Mouse (Mus musculus): ENCODE data around the gene Cxcl14. TPM values are rescaled to one million over a fixed set of nuclear protein-coding genes. Genes with fewer than 3 reads are reported as not detected.
A peak's percentile ranks its signal among the peaks of the same experiment; 100 is the strongest.

The Cxcl14 gene
- polyA plus RNA-seq, 1 experiment from 2014 or later, result 25.1 TPM

- no peak overlapping the region for H3K9ac ChIP-seq (replicated peaks; ENCODE audit: low read length)
- H3K36me3 ChIP-seq (ENCODE audit: insufficient read depth, low read length), result no peaks in the 10 kb centered on the region
- WGBS, result 64% methylated on average over 10 of the region's 10 CpGs
- no peak for ATAC-seq (ENCODE audit: low FRiP score, low TSS enrichment)
- H3K9me3 ChIP-seq (ENCODE audit: low read length), result no peaks in the 10 kb centered on the region
- H3K4me1 ChIP-seq (ENCODE audit: insufficient read depth, low read length), result no peaks in the 10 kb centered on the region
- H3K27ac ChIP-seq (ENCODE audit: low read length), result no peak overlapping the region
- no peak overlapping the region for H3K4me2 ChIP-seq (replicated peaks; ENCODE audit: low read depth, low read length)
- H3K27me3 ChIP-seq (ENCODE audit: insufficient read depth, low read length), result no peaks in the 10 kb centered on the region
- no peak overlapping the region for H3K4me3 ChIP-seq (ENCODE audit: low read length)
Measured at GRCm38 (mm10) chr13:56330603-56331455, 34.5 kb upstream of the Cxcl14 start.

GRCm38 (mm10) chr13:56329769-56330168 lies 33.4 kb upstream of the Cxcl14 start:
- Histone ChIP-seq H3K9ac (replicated peaks; ENCODE audit: low read length) (no peak overlapping the region), H3K4me1 (ENCODE audit: insufficient read depth, low read length) (no peaks in the 10 kb centered on the region), H3K27ac (ENCODE audit: low read length) (no peak overlapping the region), H3K9me3 (ENCODE audit: low read length) (no peaks in the 10 kb centered on the region), H3K4me3 (ENCODE audit: low read length) (no peak overlapping the region), H3K27me3 (ENCODE audit: insufficient read depth, low read length) (no peaks in the 10 kb centered on the region), H3K36me3 (ENCODE audit: insufficient read depth, low read length) (no peaks in the 10 kb centered on the region), H3K4me2 (replicated peaks; ENCODE audit: low read depth, low read length) (no peak overlapping the region)
- ATAC-seq (ENCODE audit: low FRiP score, low TSS enrichment), result no peak
- 64% methylated on average over 6 of the region's 6 CpGs for WGBS

DNA sequence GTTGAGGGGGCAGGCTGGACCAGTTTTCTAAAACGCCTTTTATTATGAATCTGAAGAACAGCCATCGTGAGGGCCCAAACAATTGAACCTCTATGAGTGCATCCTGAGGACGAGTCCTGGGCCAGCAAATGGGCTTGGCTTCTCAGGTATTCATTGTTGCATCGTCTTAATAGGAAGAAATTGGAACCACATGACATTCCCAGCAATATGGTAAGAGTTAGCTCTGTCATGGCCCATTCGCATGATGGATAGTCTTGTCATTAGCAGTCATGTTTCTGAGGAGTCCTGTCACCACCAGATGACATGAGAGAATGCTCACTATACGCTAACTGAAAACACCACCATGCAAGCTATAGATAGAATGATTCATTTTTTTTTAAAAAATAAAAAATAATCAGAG lies 32.8 kb upstream of the Cxcl14 start:
- H3K27me3 ChIP-seq (ENCODE audit: insufficient read depth, low read length), result no peaks in the 10 kb centered on the region
- H3K4me2 ChIP-seq (replicated peaks; ENCODE audit: low read depth, low read length), result no peak overlapping the region
- no peaks in the 10 kb centered on the region for H3K4me1 ChIP-seq (ENCODE audit: insufficient read depth, low read length)
- no peak overlapping the region for H3K27ac ChIP-seq (ENCODE audit: low read length)
- no peak overlapping the region for H3K9ac ChIP-seq (replicated peaks; ENCODE audit: low read length)
- H3K9me3 ChIP-seq (ENCODE audit: low read length), result no peaks in the 10 kb centered on the region
- WGBS, result 89% methylated on average over 6 of the region's 6 CpGs
- no peak for ATAC-seq (ENCODE audit: low FRiP score, low TSS enrichment)
- H3K4me3 ChIP-seq (ENCODE audit: low read length), result no peak overlapping the region
- H3K36me3 ChIP-seq (ENCODE audit: insufficient read depth, low read length), result no peaks in the 10 kb centered on the region

DNA sequence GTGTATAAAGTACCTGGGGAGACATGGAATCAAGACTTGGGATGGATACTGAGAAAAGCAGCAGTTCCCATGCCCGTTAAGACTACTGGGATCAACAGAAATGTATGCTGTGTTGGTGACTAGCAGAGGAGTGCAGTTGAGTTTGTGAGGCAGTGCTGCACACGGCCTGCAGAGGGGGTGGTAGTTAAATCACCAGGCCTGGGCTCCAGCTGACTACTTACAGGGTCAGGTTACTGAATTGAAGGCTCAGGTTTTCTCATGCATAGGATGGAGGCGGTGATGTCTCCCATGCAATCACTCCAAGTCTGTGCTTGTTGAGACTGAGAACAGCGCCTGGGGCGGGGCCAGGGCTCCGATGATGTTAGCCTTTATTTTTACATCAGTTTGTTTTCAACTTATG lies 31.4 kb upstream of the Cxcl14 start:
- no peaks in the 10 kb centered on the region for H3K9me3 ChIP-seq (ENCODE audit: low read length)
- peak; percentile 46; the same call in 1 of the 2 replicates for ATAC-seq (ENCODE audit: low FRiP score, low TSS enrichment)
- H3K9ac ChIP-seq (replicated peaks; ENCODE audit: low read length), result no peak overlapping the region
- 14% methylated on average over 6 of the region's 6 CpGs for WGBS
- H3K36me3 ChIP-seq (ENCODE audit: insufficient read depth, low read length), result no peaks in the 10 kb centered on the region
- H3K27ac ChIP-seq (ENCODE audit: low read length), result no peak overlapping the region
- no peak overlapping the region for H3K4me2 ChIP-seq (replicated peaks; ENCODE audit: low read depth, low read length)
- no peak overlapping the region for H3K4me3 ChIP-seq (ENCODE audit: low read length)
- H3K4me1 ChIP-seq (ENCODE audit: insufficient read depth, low read length), result no peaks in the 10 kb centered on the region
- H3K27me3 ChIP-seq (ENCODE audit: insufficient read depth, low read length), result no peaks in the 10 kb centered on the region

GRCm38 (mm10) chr13:56321635-56322034 lies 25.3 kb upstream of the Cxcl14 start:
- Histone ChIP-seq H3K27ac (ENCODE audit: low read length) (no peak overlapping the region), H3K4me3 (ENCODE audit: low read length) (no peak overlapping the region), H3K4me1 (ENCODE audit: insufficient read depth, low read length) (no peaks in the 10 kb centered on the region), H3K4me2 (replicated peaks; ENCODE audit: low read depth, low read length) (no peak overlapping the region), H3K9ac (replicated peaks; ENCODE audit: low read length) (no peak overlapping the region), H3K9me3 (ENCODE audit: low read length) (no peaks in the 10 kb centered on the region), H3K27me3 (ENCODE audit: insufficient read depth, low read length) (no peaks in the 10 kb centered on the region), H3K36me3 (ENCODE audit: insufficient read depth, low read length) (no peaks in the 10 kb centered on the region)
- 35% methylated on average over 7 of the region's 7 CpGs for WGBS
- ATAC-seq (ENCODE audit: low FRiP score, low TSS enrichment), result no peak

DNA sequence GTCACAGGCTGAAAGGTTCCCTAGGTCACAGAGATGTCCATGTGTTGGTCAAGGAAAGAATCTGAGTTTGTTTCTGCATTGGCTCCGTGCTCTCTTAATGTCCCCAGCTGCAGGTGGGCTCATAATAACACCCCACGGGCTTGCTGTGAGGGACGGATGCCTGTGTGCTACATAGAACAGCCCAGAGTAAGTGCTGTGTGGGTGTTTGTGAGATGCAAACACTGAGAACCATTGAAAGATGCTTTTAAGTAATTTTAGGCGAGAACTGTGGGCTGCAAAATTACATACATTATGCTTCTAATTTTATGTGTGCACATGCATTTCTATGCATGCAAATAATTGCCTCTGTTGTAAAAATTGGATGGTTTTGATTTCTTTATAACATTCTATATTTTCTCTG lies 20.6 kb upstream of the Cxcl14 start:
- no peaks in the 10 kb centered on the region for H3K9me3 ChIP-seq (ENCODE audit: low read length)
- no peak overlapping the region for H3K27ac ChIP-seq (ENCODE audit: low read length)
- no peaks in the 10 kb centered on the region for H3K4me1 ChIP-seq (ENCODE audit: insufficient read depth, low read length)
- no peak overlapping the region for H3K9ac ChIP-seq (replicated peaks; ENCODE audit: low read length)
- ATAC-seq (ENCODE audit: low FRiP score, low TSS enrichment), result no peak
- H3K4me2 ChIP-seq (replicated peaks; ENCODE audit: low read depth, low read length), result no peak overlapping the region
- no peak overlapping the region for H3K4me3 ChIP-seq (ENCODE audit: low read length)
- H3K27me3 ChIP-seq (ENCODE audit: insufficient read depth, low read length), result no peaks in the 10 kb centered on the region
- H3K36me3 ChIP-seq (ENCODE audit: insufficient read depth, low read length), result no peaks in the 10 kb centered on the region
- WGBS, result 82% methylated on average over 4 of the region's 4 CpGs

- Histone ChIP-seq H3K36me3 (ENCODE audit: insufficient read depth, low read length) (no peaks in the 10 kb centered on the region), H3K4me2 (replicated peaks; ENCODE audit: low read depth, low read length) (no peak overlapping the region), H3K27ac (ENCODE audit: low read length) (no peak overlapping the region), H3K4me3 (ENCODE audit: low read length) (no peak overlapping the region), H3K9ac (replicated peaks; ENCODE audit: low read length) (peak overlapping the region; percentile 2; the same call in 1 of the 2 replicates), H3K4me1 (ENCODE audit: insufficient read depth, low read length) (no peaks in the 10 kb centered on the region), H3K9me3 (ENCODE audit: low read length) (peaks cover 5% of the 10 kb centered on the region; the same call in 1 of the 2 replicates), H3K27me3 (ENCODE audit: insufficient read depth, low read length) (no peaks in the 10 kb centered on the region)
- 38% methylated on average over 3 of the region's 3 CpGs for WGBS
- ATAC-seq (ENCODE audit: low FRiP score, low TSS enrichment), result no peak
Measured at GRCm38 (mm10) chr13:56315201-56315600, 18.9 kb upstream of the Cxcl14 start.

GRCm38 (mm10) chr13:56305058-56305457 lies 8.7 kb upstream of the Cxcl14 start:
- Histone ChIP-seq H3K27ac (ENCODE audit: low read length) (no peak overlapping the region), H3K27me3 (ENCODE audit: insufficient read depth, low read length) (no peaks in the 10 kb centered on the region), H3K4me2 (replicated peaks; ENCODE audit: low read depth, low read length) (no peak overlapping the region), H3K4me1 (ENCODE audit: insufficient read depth, low read length) (peaks cover 3% of the 10 kb centered on the region; the same call in 1 of the 2 replicates), H3K9ac (replicated peaks; ENCODE audit: low read length) (no peak overlapping the region), H3K9me3 (ENCODE audit: low read length) (no peaks in the 10 kb centered on the region), H3K4me3 (ENCODE audit: low read length) (no peak overlapping the region), H3K36me3 (ENCODE audit: insufficient read depth, low read length) (no peaks in the 10 kb centered on the region)
- no peak for ATAC-seq (ENCODE audit: low FRiP score, low TSS enrichment)
- WGBS, result 58% methylated on average over 12 of the region's 12 CpGs

DNA sequence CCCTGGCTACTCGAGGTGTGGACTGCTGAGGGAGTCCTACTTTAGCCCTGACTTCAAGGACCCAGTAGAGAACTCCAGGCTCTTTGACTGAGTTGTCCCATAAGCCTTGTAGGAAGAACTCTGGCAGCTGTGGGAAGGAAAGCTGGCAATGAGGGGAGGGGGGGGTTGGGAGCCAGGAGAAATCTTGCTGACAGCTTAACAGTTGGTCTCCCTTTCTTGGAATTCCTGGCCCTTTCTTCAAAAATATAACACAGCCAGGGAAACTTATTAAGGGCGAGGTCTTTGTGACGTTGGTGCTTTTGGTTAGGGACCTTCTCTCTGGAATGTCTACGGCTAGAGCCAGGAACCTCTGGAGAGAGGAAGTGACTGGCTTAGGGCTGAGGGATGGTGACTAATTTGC lies 8.1 kb upstream of the Cxcl14 start:
- no peaks in the 10 kb centered on the region for H3K9me3 ChIP-seq (ENCODE audit: low read length)
- peaks cover 3% of the 10 kb centered on the region; the same call in 1 of the 2 replicates for H3K4me1 ChIP-seq (ENCODE audit: insufficient read depth, low read length)
- no peak for ATAC-seq (ENCODE audit: low FRiP score, low TSS enrichment)
- no peak overlapping the region for H3K9ac ChIP-seq (replicated peaks; ENCODE audit: low read length)
- H3K4me3 ChIP-seq (ENCODE audit: low read length), result no peak overlapping the region
- WGBS, result 47% methylated on average over 4 of the region's 4 CpGs
- no peak overlapping the region for H3K4me2 ChIP-seq (replicated peaks; ENCODE audit: low read depth, low read length)
- no peak overlapping the region for H3K27ac ChIP-seq (ENCODE audit: low read length)
- no peaks in the 10 kb centered on the region for H3K36me3 ChIP-seq (ENCODE audit: insufficient read depth, low read length)
- H3K27me3 ChIP-seq (ENCODE audit: insufficient read depth, low read length), result no peaks in the 10 kb centered on the region

- no peak for ATAC-seq (ENCODE audit: low FRiP score, low TSS enrichment)
- WGBS, result 91% methylated on average over 11 of the region's 11 CpGs
- no peak overlapping the region for H3K27ac ChIP-seq (ENCODE audit: low read length)
- no peak overlapping the region for H3K4me3 ChIP-seq (ENCODE audit: low read length)
- no peaks in the 10 kb centered on the region for H3K36me3 ChIP-seq (ENCODE audit: insufficient read depth, low read length)
- no peak overlapping the region for H3K4me2 ChIP-seq (replicated peaks; ENCODE audit: low read depth, low read length)
- H3K9me3 ChIP-seq (ENCODE audit: low read length), result no peaks in the 10 kb centered on the region
- H3K9ac ChIP-seq (replicated peaks; ENCODE audit: low read length), result no peak overlapping the region
- peaks cover 25% of the 10 kb centered on the region for H3K4me1 ChIP-seq (ENCODE audit: insufficient read depth, low read length)
- peaks cover 44% of the 10 kb centered on the region for H3K27me3 ChIP-seq (ENCODE audit: insufficient read depth, low read length)
Measured at GRCm38 (mm10) chr13:56299336-56299735, 3.0 kb upstream of the Cxcl14 start.
